Mouse (Mus musculus): Measurements from ENCODE around the gene Cdc42bpg. TPM values are rescaled to one million over a fixed set of nuclear protein-coding genes. Genes with fewer than 3 reads are reported as not detected.

Gene Cdc42bpg
- polyA plus RNA-seq, 1 experiment from 2014 or later = 0.46 TPM

GRCm38 (mm10) chr19:6339890-6340504 lies 33.7 kb downstream of the Cdc42bpg start:
- H3K9me3 ChIP-seq = no peaks in the 10 kb centered on the region
- peak overlapping the region; percentile 86; the same call in 1 of the 2 replicates for H3K4me2 ChIP-seq (replicated peaks)
- H3K27me3 ChIP-seq = no peaks in the 10 kb centered on the region
- ATAC-seq = no peak
- no peak overlapping the region for H3K27ac ChIP-seq
- 0 out of 2 replicates have a peak overlapping the region, but pooled peaks have one; percentile 1 for H3K4me3 ChIP-seq (replicated peaks)
- H3K36me3 ChIP-seq = peaks cover 69% of the 10 kb centered on the region
- H3K9ac ChIP-seq (replicated peaks) = no peak overlapping the region
- H3K4me1 ChIP-seq (replicated peaks) = peaks cover 43% of the 10 kb centered on the region
- WGBS = 62% methylated on average over 15 of the region's 15 CpGs

- peak; percentile 62 for ATAC-seq
- Histone ChIP-seq H3K4me3 (replicated peaks) (peak within 1 kb of the TSS; percentile 52), H3K4me1 (replicated peaks) (peaks cover 41% of the 10 kb centered on the region), H3K4me2 (replicated peaks) (peak within 1 kb of the TSS; percentile 86), H3K27ac (no peak within 1 kb of the TSS; the same call in 1 of the 2 replicates), H3K36me3 (peaks cover 77% of the 10 kb centered on the region), H3K9me3 (no peaks in the 10 kb centered on the region), H3K27me3 (no peaks in the 10 kb centered on the region), H3K9ac (replicated peaks) (peak within 1 kb of the TSS; percentile 77)
- 7% methylated on average over 69 of the region's 72 CpGs for whole genome bisulfite sequencing
Observed at GRCm38 (mm10) chr19:6340524-6341452, 34.5 kb downstream of the Cdc42bpg start, which contains the start of gene Map4k2. Gene Map4k2, plus strand, starts transcription at chr19:6341135.

GRCm38 (mm10) chr19:6341453-6342077 lies 35.3 kb downstream of the Cdc42bpg start:
- WGBS = 13% methylated on average over 23 of the region's 23 CpGs
- no peaks in the 10 kb centered on the region for H3K9me3 ChIP-seq
- H3K4me3 ChIP-seq (replicated peaks) = peak overlapping the region; percentile 52
- H3K9ac ChIP-seq (replicated peaks) = peak overlapping the region; percentile 77
- peaks cover 85% of the 10 kb centered on the region for H3K36me3 ChIP-seq
- no peak overlapping the region; the same call in 1 of the 2 replicates for H3K27ac ChIP-seq
- peaks cover 33% of the 10 kb centered on the region for H3K4me1 ChIP-seq (replicated peaks)
- peak; percentile 7; the same call in 1 of the 2 replicates for ATAC-seq
- peak overlapping the region; percentile 86 for H3K4me2 ChIP-seq (replicated peaks)
- H3K27me3 ChIP-seq = no peaks in the 10 kb centered on the region

GRCm38 (mm10) chr19:6342276-6342933 lies 36.1 kb downstream of the Cdc42bpg start:
- WGBS = 78% methylated on average over 5 of the region's 5 CpGs
- Histone ChIP-seq H3K4me1 (replicated peaks) (peaks cover 25% of the 10 kb centered on the region), H3K9ac (replicated peaks) (no peak overlapping the region), H3K9me3 (no peaks in the 10 kb centered on the region), H3K27ac (no peak overlapping the region), H3K36me3 (peaks cover 85% of the 10 kb centered on the region), H3K27me3 (no peaks in the 10 kb centered on the region), H3K4me3 (replicated peaks) (no peak overlapping the region), H3K4me2 (replicated peaks) (peak overlapping the region; percentile 86; the same call in 1 of the 2 replicates)
- ATAC-seq = no peak; the same call in 1 of the 2 replicates

GRCm38 (mm10) chr19:6343066-6343925 lies 37.0 kb downstream of the Cdc42bpg start:
- H3K4me3 ChIP-seq (replicated peaks) = no peak overlapping the region
- 89% methylated on average over 19 of the region's 19 CpGs for whole genome bisulfite sequencing
- H3K4me2 ChIP-seq (replicated peaks) = no peak overlapping the region
- H3K36me3 ChIP-seq = peaks cover 84% of the 10 kb centered on the region
- peaks cover 21% of the 10 kb centered on the region for H3K4me1 ChIP-seq (replicated peaks)
- H3K27ac ChIP-seq = no peak overlapping the region
- H3K9ac ChIP-seq (replicated peaks) = no peak overlapping the region
- no peak for ATAC-seq
- H3K9me3 ChIP-seq = no peaks in the 10 kb centered on the region
- no peaks in the 10 kb centered on the region for H3K27me3 ChIP-seq

- peaks cover 77% of the 10 kb centered on the region for H3K36me3 ChIP-seq
- H3K4me1 ChIP-seq (replicated peaks) = peaks cover 21% of the 10 kb centered on the region
- H3K9me3 ChIP-seq = no peaks in the 10 kb centered on the region
- H3K9ac ChIP-seq (replicated peaks) = no peak overlapping the region
- H3K27ac ChIP-seq = no peak overlapping the region
- no peaks in the 10 kb centered on the region for H3K27me3 ChIP-seq
- 94% methylated on average over 5 of the region's 5 CpGs for WGBS
- H3K4me2 ChIP-seq (replicated peaks) = no peak overlapping the region
- no peak overlapping the region for H3K4me3 ChIP-seq (replicated peaks)
- no peak for ATAC-seq
Observed at GRCm38 (mm10) chr19:6343996-6344395, 37.7 kb downstream of the Cdc42bpg start.

GRCm38 (mm10) chr19:6346023-6346422 lies 39.8 kb downstream of the Cdc42bpg start:
- WGBS = 96% methylated on average over 5 of the region's 5 CpGs
- Histone ChIP-seq H3K4me2 (replicated peaks) (no peak overlapping the region), H3K9me3 (no peaks in the 10 kb centered on the region), H3K4me3 (replicated peaks) (no peak overlapping the region), H3K9ac (replicated peaks) (no peak overlapping the region), H3K36me3 (peaks cover 76% of the 10 kb centered on the region), H3K27me3 (no peaks in the 10 kb centered on the region), H3K27ac (no peak overlapping the region), H3K4me1 (replicated peaks) (peaks cover 14% of the 10 kb centered on the region)
- no peak for ATAC-seq

GRCm38 (mm10) chr19:6346661-6347060 lies 40.4 kb downstream of the Cdc42bpg start:
- H3K4me1 ChIP-seq (replicated peaks) = peaks cover 7% of the 10 kb centered on the region
- WGBS = 92% methylated on average over 10 of the region's 10 CpGs
- ATAC-seq = no peak

GRCm38 (mm10) chr19:6347615-6348014 lies 41.4 kb downstream of the Cdc42bpg start:
- H3K4me2 ChIP-seq (replicated peaks) = no peak overlapping the region
- peaks cover 77% of the 10 kb centered on the region for H3K36me3 ChIP-seq
- H3K9ac ChIP-seq (replicated peaks) = no peak overlapping the region
- H3K4me1 ChIP-seq (replicated peaks) = peaks cover 6% of the 10 kb centered on the region
- no peak for ATAC-seq
- WGBS = 93% methylated on average over 4 of the region's 4 CpGs
- H3K9me3 ChIP-seq = no peaks in the 10 kb centered on the region
- no peaks in the 10 kb centered on the region for H3K27me3 ChIP-seq
- no peak overlapping the region for H3K4me3 ChIP-seq (replicated peaks)
- H3K27ac ChIP-seq = no peak overlapping the region

More at GRCm38 (mm10) chr19:6346661-6347060, 40.4 kb downstream of the Cdc42bpg start:
- no peaks in the 10 kb centered on the region for H3K9me3 ChIP-seq
- no peak overlapping the region for H3K4me3 ChIP-seq (replicated peaks)
- H3K27ac ChIP-seq = no peak overlapping the region
- no peak overlapping the region for H3K9ac ChIP-seq (replicated peaks)
- H3K27me3 ChIP-seq = no peaks in the 10 kb centered on the region
- no peak overlapping the region for H3K4me2 ChIP-seq (replicated peaks)
- H3K36me3 ChIP-seq = peaks cover 82% of the 10 kb centered on the region

- WGBS = 75% methylated on average over 9 of the region's 9 CpGs
Observed at GRCm38 (mm10) chr19:6348717-6349116, 42.5 kb downstream of the Cdc42bpg start.

More at GRCm38 (mm10) chr19:6348717-6349116, 42.5 kb downstream of the Cdc42bpg start:
- Histone ChIP-seq H3K27ac (0 out of 2 replicates have a peak overlapping the region, but pooled peaks have one; percentile 7), H3K9ac (replicated peaks) (no peak overlapping the region), H3K4me3 (replicated peaks) (no peak overlapping the region), H3K27me3 (no peaks in the 10 kb centered on the region), H3K36me3 (peaks cover 77% of the 10 kb centered on the region), H3K9me3 (no peaks in the 10 kb centered on the region), H3K4me2 (replicated peaks) (no peak overlapping the region), H3K4me1 (replicated peaks) (peaks cover 6% of the 10 kb centered on the region)
- ATAC-seq = no peak
